Mouse (Mus musculus) testis, postnatal 10 days (tissue): ENCODE results near the gene E4f1.
"Not testable (repeated sequence)": the region's sequence is repeated elsewhere in the genome, so short reads cannot be mapped to it uniquely, and the experiment has no call there.

Experiments
- DNase-seq: peaks from one replicate; pipeline ENCODE4 v3.0.0; 2021; ENCODE audit warnings: low spot score

E4f1 gene

DNA sequence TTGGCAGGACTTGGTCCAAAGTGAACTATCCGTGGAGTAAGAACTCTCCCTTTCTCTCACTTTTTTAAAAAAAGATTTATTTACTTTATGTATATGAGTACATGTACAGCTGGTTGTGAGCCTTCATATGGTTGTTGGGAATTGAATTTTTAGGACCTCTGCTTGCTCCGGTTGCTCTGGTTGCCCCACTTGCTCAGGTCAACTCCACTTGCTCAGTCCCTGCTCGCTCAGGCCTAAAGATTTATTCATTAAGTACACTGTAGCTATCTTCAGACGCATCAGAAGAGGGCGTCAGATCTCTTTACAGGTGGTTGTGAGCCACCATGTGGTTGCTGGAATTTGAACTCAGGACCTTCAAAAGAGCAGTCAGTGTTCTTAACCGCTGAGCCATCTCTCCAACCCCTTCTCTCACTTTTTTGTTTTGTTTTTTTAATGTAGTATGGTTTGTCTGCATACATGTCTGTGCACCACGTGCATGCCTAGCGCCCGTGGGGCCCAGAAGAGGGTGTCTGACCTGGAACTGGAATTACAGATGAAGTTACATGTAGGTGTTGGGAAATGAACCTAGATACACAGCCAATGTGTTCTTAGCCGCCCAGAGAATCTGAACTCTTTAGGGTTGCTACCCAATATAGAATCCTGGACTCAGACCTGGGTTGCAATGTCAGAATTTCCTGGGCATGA lies 14.4 kb downstream of the E4f1 start:
- not testable (repeated sequence) for DNase-seq

DNA sequence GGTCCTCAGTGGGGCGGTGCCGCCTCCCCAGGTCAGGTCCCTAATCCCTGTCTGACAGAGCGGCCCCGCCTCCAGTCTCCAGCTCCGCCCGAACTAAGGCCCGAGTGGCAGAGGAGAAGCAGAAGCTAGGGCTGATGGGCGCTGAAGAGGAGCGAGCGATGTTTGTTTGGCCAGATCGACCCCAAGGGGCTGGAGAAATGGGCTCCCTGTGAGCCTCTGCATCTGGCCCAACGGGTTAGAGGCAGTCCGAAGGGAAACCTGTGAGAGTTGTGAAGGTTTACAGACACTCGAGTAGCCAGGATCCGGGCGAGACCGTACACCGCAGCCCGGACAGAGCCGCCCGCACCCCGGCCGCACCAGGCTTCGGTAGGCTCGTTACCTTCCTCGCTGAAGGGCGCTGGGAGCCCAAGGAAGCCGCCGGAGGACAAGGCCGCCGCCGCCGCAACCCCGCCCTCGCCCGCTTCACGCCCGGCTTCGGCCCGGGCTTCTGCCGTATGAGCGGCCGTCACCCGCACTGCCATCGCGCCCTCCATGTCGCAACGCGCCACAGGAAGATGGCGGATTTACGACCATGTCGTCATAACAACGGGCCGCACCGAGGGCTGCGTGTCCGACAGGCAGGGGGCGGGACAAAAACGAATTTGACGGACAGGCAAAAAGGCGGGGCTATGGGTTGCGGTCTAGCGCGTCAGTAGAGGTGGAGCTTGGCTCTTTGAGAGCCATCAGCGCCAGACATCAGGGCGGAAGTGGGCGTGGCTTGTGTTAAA lies 15.2 kb downstream of the E4f1 start:
- peak; percentile 99 for DNase-seq

DNA sequence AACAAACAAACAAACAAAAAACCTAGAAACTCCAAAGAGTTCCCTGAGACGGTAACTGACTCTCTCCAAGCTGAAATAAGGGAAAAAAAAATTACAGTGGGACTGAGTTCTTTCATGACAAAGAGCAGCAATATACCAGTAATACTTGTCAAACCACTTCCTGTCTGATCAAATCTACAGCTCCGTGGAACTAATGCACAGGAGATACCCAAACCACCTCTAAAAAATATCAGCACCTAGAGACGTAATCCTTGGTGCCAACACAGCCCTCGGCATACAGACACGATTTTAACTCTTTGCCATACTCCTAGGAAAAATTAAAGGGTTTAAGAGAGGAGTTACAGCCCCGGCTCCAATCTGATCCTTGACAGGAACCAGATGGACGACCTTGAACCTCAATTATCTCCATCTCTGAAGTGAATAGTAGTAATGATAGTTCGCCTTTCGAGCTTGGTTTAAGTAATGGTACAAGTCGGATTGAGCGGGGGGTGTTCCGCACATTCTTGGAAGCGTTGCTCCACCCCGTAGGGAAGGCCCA lies 15.8 kb downstream of the E4f1 start:
- no peak for DNase-seq

DNA sequence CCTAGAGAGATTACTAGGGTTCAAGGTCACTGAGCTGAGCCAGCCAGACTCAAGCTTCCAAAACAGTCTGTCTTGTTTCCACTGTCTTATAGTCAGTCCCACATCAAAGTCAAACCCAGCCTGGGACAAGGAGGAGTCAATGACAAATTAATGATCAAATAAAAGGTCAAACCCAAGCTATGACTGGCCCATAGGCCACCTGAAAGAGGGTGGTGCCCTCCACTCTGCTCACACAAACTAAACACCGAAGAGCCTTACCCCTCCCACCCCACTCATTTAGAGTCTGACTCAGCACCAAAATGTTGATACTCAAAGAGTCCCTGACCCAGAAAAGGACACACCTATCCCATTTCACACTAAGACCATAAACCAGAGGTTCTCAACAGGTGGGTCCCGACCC lies 16.7 kb downstream of the E4f1 start:
- DNase-seq = no peak

DNA sequence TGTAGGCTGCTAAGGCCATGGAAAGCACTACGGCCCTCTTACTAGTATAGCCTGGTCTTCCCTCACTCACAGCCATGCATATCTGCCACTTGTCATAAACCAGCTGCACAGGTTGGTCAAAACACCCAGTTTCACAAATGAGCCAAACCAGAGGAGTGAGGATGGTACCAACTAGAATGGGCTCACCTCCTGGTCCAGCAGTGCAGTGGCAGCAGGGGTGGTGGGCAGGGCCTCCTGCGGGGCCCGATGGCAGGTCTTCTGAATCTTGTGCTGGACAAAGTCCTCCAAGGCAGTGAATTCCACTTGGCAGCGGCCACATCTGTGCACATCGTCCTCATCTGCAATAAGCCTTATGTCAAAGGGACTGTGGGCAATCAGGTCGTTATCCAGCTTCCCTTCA lies 18.9 kb downstream of the E4f1 start:
- DNase-seq = no peak

DNA sequence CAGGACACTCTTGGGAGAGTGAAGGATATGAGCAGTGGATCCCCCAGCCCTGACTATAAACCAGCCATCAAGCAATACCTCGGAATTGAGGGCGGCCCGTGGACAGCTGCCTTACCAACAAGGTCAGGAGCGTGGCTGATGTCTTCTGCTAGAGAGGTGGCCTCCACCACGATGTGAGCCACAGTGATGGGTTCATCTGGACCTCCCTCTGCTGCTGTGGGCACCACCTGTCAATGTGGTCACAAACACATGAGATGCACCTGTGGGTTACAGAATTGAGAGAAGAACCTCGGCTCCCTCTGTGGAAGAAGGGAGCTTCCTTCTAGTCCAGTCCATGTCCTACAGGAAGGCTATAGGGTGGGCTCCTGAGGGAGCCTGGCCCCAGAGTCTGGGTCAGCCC lies 20.6 kb downstream of the E4f1 start:
- no peak for DNase-seq

DNA sequence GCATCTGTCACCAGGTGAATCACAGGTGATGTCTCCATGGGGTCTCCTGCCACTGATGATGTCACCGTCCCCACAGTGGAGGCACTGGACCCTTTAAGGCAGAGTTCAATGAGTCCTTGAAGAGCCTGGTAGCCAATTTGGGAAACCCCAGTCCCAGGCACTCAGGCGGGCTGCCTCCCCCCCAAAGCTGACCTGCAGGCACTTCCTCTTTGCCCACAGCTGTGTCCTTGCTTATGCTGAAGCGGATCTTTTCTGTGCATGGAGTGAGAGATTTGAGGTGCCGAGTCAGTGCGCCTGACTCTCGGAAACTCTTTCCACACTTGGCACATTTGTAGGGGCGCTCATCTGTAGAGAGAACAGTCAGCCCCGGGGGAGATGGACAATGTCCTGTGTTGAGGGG lies 23.5 kb downstream of the E4f1 start:
- DNase-seq = no peak

DNA sequence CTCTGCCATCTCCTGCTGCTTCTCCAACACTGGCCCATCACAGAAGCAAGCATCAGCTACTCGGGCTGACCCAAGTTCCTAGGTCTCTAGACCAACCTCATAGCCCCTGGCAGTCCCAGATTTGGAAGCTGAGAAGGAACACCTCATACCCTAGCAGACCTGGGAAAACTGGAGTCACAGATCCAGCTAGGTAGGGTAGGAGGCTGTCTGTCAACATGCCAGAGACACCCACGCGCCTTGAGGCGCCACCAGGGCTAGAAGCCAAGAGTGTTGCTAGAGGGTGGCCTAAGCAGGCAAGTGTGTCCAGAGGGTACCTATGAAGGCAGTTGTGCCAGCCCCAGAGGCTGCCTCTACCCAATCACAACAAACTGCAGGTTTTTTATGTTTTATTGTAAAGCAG lies 26.7 kb downstream of the E4f1 start:
- DNase-seq = peak; percentile 69

DNA sequence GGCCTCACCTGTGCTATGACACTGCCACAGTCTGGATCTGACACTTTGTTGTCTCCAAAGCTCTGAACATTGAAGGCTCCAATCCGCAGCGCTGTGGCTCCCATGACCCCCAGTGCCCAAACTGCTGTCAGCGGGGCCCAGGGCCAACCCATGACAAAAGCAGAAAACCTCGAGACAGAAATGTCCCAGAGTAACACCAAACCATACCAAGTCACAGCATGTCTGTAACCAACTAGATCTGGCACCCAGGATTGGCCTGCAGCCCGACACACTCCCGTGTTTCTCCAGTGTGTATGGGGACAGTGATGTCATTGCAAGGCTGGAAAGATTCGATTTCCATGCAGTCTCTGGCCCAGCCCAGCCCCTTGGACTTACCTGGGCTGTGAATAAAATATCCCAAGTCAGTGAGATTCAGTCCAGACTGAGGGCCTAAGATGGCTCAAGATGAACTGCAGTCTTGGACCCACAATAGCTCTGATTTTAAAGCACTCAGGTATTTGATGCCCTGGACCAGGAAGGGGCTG lies 27.4 kb downstream of the E4f1 start, which contains the start of gene Dnase1l2:
Gene Dnase1l2, minus strand, starts transcription at position 474 of the 524 bp plus-strand sequence.
- no peak for DNase-seq

DNA sequence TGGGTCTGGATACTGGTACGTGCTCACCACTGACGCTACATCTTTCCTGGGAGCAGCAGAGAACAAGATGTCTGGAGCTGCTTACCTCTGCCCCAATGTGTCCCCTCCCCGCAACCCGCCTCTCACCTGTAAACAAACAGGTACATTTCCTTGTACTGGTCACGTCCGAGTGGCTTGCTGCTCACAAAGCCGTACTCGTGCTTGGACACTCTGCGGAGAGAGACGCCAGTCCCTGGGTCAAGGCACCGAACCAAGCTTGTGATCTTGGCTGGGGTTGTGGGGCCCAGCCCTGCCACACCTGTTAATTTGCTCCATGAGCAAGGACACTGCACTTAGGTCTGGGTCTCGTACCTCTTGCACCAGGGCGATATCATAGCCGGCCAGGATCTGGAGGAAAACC lies 28.0 kb downstream of the E4f1 start:
- DNase-seq = no peak

DNA sequence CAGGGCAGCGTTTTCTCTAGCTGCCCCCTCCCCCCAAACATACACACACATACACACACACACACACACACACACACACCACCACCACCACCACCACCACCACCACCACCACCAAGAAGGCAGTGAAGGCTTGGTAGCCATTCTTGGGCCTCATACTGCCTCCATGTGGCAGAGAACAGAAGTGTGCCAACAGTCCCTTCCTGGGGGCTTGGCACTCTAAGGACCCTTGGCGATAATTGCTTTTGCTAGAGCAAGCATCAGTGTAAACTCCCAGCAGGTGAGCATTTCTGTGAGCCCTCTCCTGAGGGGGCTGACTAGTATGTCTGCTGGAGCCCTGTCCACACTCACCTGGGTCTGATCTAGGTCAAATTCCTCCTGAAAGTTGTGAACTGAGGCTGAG lies 29.0 kb downstream of the E4f1 start:
- no peak for DNase-seq

DNA sequence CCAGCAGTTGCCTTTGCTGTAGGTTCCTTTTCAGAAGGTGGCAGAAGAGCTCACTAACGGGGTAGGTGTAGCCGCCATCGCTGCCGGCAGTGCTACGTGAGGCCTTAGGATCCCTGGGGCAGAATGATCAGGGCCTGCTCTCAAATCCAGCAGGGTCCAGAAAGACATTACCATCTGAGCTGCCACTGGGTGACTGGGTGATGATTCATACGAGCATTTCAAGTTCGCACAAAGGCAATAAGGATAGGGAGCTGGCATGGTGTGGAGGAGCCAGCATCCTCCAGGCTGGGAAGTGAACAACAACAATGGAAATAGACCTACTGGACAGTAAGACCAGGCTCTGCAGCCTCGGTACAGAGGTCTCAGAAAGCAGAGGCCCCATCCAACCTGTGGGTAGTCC lies 29.7 kb downstream of the E4f1 start:
- no peak for DNase-seq

DNA sequence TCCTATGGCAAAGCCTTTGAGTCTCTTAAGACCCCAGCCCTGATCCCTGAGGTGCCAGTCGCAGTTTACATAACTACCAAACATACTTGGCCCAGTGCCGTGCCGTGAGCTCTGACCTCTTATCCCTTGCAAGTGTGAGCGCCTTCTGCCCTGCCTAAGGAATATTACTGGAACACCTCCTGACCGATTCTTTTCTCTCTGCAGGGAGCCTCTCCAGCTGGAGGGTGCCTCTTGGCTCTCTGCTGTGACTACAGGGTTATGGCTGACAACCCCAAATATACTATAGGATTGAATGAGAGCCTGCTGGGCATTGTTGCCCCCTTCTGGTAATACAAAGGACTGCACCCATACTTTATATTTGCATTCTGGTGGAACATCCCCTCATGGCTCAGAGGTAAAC lies 33.1 kb downstream of the E4f1 start:
- DNase-seq = no peak

DNA sequence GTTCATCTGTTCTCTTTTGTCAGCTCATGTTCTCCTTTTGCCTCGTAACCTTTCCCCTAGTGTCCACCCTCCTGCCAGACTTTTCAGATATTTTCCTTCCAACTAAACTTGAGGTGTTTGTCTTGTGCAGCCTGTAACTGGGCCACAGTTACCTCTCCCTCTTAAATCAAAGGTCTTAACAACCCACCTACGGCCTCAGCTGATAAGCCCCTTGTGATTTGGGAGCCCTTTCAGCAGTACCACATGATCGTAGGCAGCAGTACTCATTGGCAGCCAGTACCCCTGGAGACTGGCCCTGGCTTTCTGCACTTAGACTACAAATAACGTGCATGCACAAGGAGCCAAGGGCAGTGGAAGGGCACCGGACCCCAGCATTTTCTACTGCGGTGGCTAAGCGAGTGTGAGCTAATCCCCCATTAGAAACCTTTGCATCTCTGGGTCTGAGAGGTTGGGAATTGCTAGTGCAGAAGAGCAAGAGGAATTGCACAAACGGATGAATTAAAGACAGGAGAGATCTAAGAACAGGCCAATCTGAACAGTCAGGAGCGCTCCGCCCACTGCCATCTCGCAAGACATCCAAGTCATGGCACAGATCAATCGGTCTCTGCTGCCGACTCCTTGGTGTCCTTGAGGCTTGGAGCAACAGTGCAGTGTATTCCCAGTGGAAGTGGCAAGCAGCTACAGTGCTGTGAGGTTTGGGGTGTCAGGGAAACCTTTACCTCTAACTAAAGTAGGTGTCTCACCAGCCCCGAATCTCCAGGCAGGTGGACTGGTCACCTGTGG lies 40.7 kb downstream of the E4f1 start:
- DNase-seq = no peak

DNA sequence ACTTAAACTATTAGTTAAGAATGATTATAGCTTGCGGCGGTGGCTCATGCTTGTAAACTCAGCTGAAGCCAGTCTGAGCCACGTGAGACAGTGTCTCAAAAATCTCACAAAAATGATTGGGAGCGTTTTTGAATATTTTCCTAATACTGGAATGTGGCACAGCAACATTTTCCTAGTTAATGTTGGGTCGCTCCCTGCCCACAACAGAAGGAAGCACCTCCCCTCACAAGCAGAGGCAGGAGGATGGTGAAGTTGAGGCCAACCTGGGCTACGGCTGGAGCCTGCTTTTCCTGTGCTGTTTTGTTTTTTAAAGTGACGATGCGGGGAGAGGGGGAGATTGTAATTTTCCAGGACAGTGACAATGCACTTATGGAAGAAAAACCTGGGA lies 42.9 kb downstream of the E4f1 start:
- no peak for DNase-seq

DNA sequence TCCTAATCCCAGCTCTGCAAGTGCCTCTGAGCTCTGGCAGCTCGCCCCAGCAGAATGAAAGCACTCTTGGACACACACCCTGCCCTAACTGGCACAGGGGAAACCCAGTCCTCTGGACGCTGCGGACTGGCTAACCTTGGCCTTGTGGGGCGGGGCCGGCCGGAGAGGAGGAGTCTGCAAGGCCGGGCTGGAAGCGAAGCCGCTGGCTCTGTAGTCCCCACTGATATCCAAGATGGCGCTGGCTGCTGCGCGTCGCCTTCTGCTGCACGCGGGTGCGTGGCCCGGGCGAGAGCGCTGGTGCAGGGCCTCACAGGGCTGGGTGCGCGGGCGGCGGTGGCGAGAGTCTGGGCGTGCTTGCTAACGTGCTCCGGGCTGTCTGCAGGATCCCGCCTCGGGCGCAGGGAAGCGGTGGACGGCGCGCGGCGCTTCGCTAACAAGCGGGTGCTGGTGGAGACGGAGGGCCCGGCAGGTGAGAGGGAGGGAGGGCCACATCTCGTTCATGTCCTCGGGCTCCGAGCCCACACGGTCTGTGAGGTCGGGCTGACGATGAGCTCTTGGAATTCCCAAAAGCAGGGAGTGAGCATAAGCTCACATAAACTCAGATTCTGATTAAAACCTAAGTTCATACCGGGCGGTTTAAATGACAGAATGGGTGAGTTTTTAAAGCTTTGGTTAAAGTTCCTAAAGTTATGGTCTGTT lies 43.5 kb downstream of the E4f1 start, which contains the start of gene Eci1:
Gene Eci1, plus strand, starts transcription at position 171 of the 699 bp plus-strand sequence.
- DNase-seq = peak; percentile 96

DNA sequence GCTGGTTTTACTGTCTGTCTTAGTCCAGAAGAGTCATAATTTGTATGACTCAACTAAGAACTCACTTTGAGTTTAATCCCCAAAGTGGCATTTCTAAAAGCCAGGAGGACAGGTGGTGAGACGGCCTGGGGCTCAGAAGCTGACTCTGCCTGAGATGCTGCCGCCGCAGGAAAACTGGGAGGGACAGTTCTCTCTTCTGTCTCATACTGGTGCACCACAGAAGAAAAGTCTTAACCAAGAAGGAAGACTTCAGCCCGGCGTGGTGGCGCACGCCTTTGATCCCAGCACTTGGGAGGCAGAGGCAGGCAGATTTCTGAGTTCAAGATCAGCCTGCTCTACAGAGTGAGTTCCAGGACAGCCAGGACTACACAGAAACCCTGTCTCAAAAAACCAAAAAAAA lies 44.2 kb downstream of the E4f1 start:
- no peak for DNase-seq

DNA sequence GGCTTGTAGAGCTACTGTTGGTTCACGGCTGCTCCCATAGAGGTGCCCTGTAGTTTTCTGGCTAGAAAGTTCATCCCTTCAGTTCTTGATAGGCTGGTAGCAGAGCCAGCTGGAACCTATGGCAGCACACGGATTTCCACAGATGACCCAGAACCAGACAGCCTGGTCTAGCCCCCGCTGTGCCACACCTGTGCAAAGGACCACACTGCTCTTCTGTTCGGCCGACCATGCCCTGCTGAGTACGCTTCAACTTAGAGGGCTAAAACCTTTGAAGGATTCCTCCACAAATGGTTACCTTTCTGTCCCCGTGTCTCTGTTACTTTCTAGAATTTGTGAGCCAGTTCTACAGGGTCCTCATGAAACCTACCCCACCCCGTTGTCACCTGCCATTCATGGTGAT lies 44.8 kb downstream of the E4f1 start:
- not testable (repeated sequence) for DNase-seq

DNA sequence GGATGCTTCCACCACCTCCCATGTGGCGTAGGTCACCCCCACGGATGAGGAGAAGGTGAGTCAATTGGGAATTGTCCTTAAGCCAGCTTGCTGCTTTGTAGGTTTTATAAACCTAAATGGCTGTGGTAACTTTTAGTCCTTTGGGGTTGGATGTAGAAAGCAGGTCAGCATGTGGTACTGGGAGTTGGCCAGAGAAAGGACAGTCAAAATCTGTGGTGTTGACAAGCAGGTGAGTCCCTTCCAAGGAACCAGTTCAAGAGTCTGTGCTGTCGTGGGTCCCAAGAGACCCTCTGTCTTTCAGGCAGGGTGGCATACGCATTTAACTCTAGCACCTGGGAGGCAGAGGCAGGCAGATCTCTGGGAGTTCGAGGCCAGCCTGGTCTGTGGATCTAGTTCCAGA lies 45.6 kb downstream of the E4f1 start:
- DNase-seq = no peak

DNA sequence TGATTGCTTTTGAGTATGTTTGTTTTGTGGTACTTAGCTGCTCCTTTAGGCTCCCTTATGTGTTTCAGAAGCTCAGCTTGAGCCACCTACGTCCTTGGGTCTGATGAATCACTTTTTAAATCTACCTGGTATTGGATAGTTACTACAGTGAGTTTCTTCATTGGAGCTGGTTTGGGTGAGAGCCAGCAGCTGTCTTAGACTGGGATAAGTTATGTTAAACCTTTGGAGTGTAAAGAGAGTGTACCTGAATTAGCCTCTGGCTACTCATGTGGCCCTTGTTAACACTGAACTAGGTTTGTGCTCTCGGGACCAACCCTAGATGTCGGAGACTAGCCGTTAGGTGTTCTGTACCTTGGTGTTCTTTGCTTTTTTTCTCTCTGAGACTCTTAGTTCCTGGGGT lies 47.0 kb downstream of the E4f1 start:
- no peak for DNase-seq

DNA sequence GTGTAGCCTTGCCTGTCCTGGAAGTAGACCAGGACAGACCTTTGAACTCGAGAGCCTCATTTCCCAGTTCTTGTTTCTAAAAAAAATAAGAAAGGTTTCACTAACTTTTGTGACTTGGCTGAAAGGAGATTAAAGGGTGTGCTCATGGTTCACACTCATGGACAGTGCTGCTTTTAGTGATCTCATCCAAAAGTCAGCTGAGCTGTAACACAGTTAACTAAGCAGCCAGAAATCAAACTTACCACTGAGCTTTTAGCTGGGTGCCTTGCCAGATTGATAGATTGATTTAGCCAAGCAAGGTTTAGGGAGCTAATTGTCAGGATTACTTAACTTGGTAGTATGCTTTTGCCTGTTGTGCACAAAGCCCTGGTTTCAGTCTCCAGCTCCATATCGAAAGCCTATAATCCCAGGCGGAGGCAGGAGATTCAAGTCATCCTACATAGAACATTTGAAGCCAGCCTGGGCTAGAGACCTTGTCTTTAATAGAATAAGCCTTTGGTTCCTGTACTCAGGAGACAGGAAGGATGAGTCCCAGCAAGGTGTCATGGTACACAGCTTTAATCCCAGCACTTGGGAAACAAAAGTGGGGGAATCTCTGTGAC lies 54.0 kb downstream of the E4f1 start:
- DNase-seq = no peak
